Mouse (Mus musculus) cerebellum, postnatal 10 days (tissue): ENCODE results near the gene Mark1.

Source experiments
- DNase-seq, 2 experiments: peaks; one replicate each; pipeline ENCODE4 v3.0.0; 2021; ENCODE audit warnings: mixed read lengths in 2 of 2

Mark1 gene

DNA sequence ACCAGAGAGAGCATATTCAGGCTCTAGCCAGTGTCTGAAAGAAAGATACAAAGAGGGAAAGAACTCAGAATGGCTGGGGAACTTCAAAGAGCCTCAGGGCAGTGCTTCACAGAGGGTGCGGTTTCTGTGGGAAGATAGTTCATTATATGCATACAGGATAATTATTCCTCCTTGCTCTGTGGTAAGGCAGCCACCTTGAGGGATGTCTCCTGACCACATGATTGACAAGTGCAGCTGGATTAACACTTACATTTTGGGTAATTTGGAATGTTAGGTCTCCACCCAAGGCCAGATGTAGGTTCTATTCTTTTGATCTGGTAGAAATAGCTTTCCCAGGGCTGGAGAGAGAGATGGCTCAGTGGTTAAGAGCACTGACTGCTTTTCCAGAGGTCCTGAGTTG lies 113.2 kb downstream of the Mark1 start:
- no peak for DNase-seq

DNA sequence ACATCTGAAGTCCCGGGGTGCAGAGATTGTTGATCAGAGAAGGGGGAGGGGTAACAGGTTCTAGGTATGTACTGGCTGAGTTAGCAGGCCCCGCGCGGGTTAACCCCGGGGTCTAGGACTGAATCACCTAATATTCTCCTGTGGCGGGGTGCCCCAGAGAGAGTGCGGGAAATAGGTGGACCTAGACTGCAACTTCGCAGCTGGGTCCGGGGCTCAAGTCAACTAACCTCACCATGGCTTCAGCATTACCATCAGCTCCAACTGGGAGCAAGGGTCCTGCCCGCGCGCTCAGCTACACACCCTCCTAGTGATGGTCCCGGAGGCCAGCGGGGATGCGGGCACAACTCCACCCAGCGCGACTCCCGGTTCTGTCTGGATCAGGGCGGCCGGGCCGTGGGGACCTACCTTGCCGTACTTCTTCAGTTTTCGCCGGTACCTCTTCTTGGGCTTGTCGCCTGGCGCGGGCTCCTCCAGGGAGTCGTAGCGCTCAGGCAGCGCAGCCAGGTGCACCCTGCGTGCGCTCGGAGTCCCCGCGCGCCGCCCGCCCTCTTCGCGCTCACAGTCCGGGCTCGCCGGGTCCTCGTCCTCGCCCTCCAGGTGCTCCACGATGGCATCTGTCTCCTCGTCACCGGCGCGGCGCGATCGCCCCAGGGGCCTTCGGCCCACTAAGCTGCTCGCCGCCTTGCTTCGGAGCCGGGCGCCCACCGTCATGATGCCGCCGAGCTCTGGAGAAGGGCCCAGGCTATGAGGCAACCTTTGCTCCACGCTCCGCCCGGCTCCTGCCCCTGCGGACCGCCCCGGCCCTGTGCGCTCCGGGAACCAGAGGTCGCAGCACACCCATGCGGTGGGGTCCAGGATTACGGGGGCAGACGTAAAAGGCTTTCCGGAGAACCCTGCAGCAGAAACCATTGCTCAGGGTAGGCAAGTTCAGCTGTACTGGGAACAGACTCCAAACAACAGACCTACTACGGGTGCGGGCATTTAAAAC lies 116.8 kb downstream of the Mark1 start, which contains the start of gene C130074G19Rik:
C130074G19Rik (minus strand) TSS at position 938 of the 988 bp plus-strand sequence.
- DNase-seq = peak; percentile 40 to 45

- no peak for DNase-seq
Measured at GRCm38 (mm10) chr1:184881861-184882260, 117.5 kb downstream of the Mark1 start.

- no peak for DNase-seq
Measured at GRCm38 (mm10) chr1:184881211-184881610, 118.2 kb downstream of the Mark1 start.

DNA sequence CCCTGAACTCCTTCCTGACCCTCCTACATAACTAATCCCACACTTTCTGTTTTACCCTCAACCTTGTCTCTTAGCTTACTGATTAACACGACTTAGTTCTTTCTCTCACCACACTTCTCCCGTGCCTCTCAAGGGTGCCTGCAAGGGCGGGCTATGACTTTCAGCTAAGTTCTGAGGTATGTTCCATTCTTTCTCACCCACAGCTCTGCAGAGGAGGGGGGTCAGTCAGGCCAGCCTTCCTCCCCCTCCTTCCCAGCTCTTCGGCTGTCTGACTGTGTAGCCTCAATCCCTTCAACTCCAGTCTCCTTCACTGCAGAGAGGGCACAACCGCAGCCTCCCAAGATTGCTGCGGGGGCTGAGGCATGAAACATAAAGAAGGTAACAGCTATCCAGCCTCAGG lies 120.5 kb downstream of the Mark1 start:
- no peak for DNase-seq

DNA sequence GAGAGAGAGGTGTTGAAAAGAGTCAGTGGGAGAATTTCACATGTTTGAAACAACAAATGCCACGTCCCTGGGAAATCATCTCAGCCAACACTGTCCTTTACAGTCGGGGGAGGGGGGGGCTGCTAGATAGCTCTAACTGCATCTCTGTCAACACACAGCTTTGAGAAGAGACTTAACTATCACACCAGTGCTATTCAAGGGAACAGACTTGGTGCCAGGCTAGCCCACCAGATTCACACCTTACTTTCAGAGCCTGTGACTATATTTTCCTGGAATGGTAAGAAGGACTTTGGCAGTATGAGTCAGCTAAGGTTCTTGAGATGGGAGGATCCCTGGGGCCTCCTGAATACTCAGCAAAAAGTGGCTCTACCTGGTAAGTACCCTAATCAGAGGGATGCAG lies 122.1 kb downstream of the Mark1 start:
- no peak for DNase-seq

GRCm38 (mm10) chr1:184873910-184874309 lies 125.5 kb downstream of the Mark1 start:
- no peak for DNase-seq

DNA sequence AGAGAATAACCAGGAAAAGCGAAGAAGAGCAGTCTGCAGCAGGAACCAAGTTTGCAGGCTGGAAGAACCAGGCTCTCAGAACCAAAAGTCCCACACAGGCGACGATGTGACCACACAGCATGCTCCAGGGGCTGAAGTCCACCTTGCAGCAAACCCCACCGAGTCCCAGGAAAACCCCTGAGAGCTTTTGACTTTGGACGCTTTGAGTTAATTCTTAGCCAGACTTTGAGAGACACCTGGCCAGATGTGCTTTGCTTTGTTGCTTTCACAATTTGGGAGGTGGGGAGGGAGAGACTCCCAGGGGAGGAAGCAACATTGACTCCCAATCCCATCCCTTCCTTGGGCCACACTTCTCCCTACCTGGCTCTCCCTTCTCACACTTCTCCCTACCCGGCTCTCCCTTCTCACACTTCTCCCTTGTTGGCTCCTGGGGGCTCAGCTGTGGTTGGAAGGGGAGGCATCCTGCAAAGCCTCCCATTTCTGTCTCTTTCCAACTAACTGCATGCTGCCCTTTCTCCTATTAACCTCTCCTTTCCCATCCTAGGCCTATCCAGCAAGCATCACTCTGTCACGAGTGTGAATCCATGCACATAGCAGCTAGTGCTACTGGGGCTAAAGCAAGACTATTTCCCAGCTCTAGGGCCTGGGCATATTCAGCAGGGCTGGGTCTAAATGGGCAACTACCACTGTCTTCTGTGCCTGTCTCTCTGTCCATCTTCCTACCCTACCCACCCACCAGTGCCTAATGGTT lies 127.1 kb downstream of the Mark1 start:
- DNase-seq = no peak

DNA sequence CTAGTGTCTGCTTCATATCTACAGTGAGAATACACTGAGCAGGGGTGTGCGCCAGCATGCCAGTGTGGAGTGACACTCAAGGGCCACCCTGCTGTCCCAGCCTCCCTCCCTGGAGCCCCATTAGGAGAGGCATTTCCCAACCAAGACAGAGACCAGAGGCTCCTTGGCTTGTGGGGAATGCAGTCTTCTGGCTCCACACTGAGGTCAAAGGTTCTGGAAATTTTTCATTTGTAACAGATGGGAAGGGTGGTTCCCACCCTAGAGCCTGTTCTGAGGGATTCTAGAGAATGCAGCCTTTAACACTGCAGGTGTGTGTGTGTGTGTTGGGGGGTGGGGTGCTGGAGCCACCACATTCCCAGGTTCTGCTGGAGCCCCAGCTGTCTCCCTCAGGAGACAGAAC lies 127.9 kb downstream of the Mark1 start:
- DNase-seq = no peak

- no peak for DNase-seq
Measured at GRCm38 (mm10) chr1:184870646-184871385, 128.6 kb downstream of the Mark1 start.

DNA sequence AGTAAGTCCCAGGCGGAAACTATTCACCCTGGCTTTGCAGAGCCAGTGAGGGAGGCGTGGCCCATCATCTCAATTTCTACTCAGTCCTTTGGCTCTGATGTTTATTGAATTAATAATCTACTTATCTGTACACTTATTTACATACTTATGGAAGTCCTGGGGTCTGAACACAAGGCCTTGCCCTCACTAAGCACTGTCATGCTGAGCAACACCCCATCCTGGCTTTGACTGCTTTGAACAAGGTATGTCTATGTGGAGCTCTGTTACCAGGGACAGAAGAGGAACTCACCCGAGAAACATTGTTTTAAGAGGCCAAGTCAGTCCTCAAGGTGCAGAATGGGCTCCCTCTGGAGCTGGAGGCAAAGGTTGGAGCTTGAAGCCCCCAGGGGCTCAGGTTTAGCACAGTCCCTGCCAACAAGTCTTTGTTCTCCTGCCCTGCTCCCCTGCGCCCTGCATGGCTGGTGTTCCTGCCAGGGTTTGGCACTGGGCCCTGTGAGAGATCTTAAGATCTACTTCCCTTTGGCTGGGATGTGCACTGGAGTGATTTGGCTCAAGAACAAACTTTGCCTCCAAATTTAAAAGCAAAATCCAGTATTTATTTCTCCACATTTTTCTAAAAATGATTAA lies 129.3 kb downstream of the Mark1 start:
- DNase-seq = peak; percentile 20 to 43

GRCm38 (mm10) chr1:184867640-184868120 lies 131.7 kb downstream of the Mark1 start:
- DNase-seq = no peak

DNA sequence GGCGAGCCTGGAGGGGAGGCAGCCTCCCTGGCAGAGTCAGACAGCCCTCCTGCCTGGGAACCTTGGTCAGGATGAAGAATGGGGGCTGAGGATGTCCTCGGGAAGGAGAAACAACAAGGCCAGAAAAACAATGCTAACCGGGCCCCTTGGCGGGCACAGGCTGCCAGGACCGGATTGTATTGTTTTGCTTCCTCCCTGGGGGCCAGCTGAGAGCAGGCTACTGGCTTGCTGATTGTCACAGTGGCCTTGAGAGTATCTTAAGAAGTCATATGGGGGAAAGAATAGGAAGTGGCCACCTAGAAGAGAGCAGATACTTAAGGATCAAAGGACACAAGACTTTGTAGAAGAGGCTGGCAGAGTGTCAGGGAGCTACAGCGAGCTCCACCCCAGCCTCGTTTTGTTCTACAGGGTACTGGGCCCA lies 135.0 kb downstream of the Mark1 start:
- no peak for DNase-seq

- DNase-seq = no peak
Measured at GRCm38 (mm10) chr1:184862636-184863035, 136.7 kb downstream of the Mark1 start.

GRCm38 (mm10) chr1:184861551-184861950 lies 137.8 kb downstream of the Mark1 start:
- no peak for DNase-seq

GRCm38 (mm10) chr1:184860276-184860675 lies 139.1 kb downstream of the Mark1 start:
- no peak for DNase-seq

- no peak for DNase-seq
Measured at GRCm38 (mm10) chr1:184858253-184858652, 141.1 kb downstream of the Mark1 start.

- no peak for DNase-seq
Measured at GRCm38 (mm10) chr1:184857216-184857615, 142.2 kb downstream of the Mark1 start.

- DNase-seq = no peak
Measured at GRCm38 (mm10) chr1:184853922-184854321, 145.4 kb downstream of the Mark1 start.

- DNase-seq = peak; percentile 84 to 85
Measured at GRCm38 (mm10) chr1:184853339-184853738, 146.0 kb downstream of the Mark1 start.

DNA sequence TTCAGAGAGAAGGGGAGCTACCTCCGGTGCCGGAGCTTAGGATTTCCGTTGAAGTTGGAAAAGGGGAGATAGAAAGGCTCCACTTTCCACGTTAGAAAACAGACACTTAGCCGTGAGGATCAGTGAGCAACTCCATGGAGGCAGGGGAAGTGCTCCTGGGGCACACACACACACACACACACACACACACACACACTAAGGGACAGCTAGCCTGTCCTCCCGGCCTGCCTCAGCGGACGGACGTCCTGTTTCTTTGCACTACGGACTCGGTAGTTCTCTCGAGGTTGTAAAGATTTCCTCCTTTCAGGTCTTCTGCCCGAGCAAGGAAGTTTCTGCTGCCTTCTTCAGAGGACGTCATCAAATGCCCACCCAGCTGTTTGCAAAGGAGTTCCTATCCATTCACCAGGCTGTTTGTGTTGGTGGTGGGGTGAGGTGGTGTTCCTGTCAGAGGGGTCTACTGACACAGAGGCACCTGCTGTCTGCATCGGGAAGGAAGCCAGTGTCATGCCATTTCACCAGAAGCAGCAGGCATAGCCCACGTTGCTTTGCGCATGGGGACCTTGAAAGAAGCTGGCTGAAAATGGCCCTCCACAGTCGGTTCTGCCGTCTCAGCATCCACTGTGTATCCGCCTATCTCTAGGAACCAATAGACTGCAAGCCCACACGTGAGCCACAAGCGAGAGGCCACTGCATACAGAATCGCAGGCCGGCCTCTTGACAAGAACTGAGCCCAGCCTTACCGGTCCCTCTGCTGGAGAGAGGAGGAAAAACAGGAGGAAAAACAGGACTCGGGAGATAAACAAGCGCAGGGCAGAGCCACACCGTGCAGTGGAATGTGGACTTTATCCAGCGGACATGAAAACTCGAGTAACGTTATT lies 147.4 kb downstream of the Mark1 start:
- DNase-seq = peak; percentile 88
